Mouse (Mus musculus): Measurements from ENCODE around the gene 1700102P08Rik. TPM values are rescaled to one million over a fixed set of nuclear protein-coding genes. Genes with fewer than 3 reads are reported as not detected.

Gene 1700102P08Rik
- total RNA-seq, 2 experiments from 2014 or later, result 3.4 to 3.8 TPM

Other genes with a start within 250 kb of the 1700102P08Rik start
- gene Bsn, start 202.4 kb upstream of the 1700102P08Rik start, total RNA-seq (2021), result 100 to 1,000 TPM; 243 to 246 TPM
- gene Dag1, start 128.8 kb upstream of the 1700102P08Rik start, total RNA-seq (2021), result 10 to 100 TPM; 79.2 to 85.8 TPM
- 100 to 1,000 TPM; 140 to 145 TPM for gene Nicn1, start 102.4 kb upstream of the 1700102P08Rik start, total RNA-seq (2021)
- gene Amt, start 96.0 kb upstream of the 1700102P08Rik start, total RNA-seq (2021), result 10 to 100 TPM; 29.8 to 32.8 TPM
- gene Rhoa, start 86.7 kb upstream of the 1700102P08Rik start, total RNA-seq (2021), result 100 to 1,000 TPM; 159 to 170 TPM
- gene Tcta, start 86.6 kb upstream of the 1700102P08Rik start, total RNA-seq (2021), result 10 to 100 TPM; 30.3 to 32.0 TPM
- gene Gpx1, start 53.9 kb upstream of the 1700102P08Rik start, total RNA-seq (2021), result 100 to 1,000 TPM in 1 of 2 experiments, 10 to 100 TPM in 1; 99.8 to 110 TPM
- gene Usp4, start 45.0 kb upstream of the 1700102P08Rik start, total RNA-seq (2021), result 100 to 1,000 TPM; 123 to 125 TPM
- under 1 TPM; 0.23 TPM for gene Ccdc36, start 35.7 kb downstream of the 1700102P08Rik start, total RNA-seq (2021)
- not detected for gene BC048562, start 43.7 kb downstream of the 1700102P08Rik start, total RNA-seq (2021)
- 10 to 100 TPM; 37.9 to 39.9 TPM for gene Ccdc71, start 67.7 kb downstream of the 1700102P08Rik start, total RNA-seq (2021)
- gene Klhdc8b, start 68.8 kb downstream of the 1700102P08Rik start, total RNA-seq (2021), result 10 to 100 TPM; 40.3 to 44.7 TPM
- gene Lamb2, start 86.9 kb downstream of the 1700102P08Rik start, total RNA-seq (2021), result 10 to 100 TPM; 27.0 to 37.8 TPM
- gene Usp19, start 97.8 kb downstream of the 1700102P08Rik start, total RNA-seq (2021), result 100 to 1,000 TPM; 139 to 142 TPM
- gene Qars, start 114.9 kb downstream of the 1700102P08Rik start, total RNA-seq (2021), result 10 to 100 TPM; 72.7 to 77.7 TPM
- gene Qrich1, start 124.0 kb downstream of the 1700102P08Rik start, total RNA-seq (2021), result 100 to 1,000 TPM; 140 TPM
- 10 to 100 TPM; 46.7 to 47.7 TPM for gene Impdh2, start 167.5 kb downstream of the 1700102P08Rik start, total RNA-seq (2021)
- gene Ndufaf3, start 174.6 kb downstream of the 1700102P08Rik start, total RNA-seq (2021), result 10 to 100 TPM; 53.8 to 70.6 TPM
- 100 to 1,000 TPM in 1 of 2 experiments, 10 to 100 TPM in 1; 85.1 to 102 TPM for gene Dalrd3, start 177.1 kb downstream of the 1700102P08Rik start, total RNA-seq (2021)
- 100 to 1,000 TPM in 1 of 2 experiments, 10 to 100 TPM in 1; 96.3 to 126 TPM for gene Wdr6, start 185.9 kb downstream of the 1700102P08Rik start, total RNA-seq (2021)
- 10 to 100 TPM; 91.8 to 92.3 TPM for gene P4htm, start 204.9 kb downstream of the 1700102P08Rik start, total RNA-seq (2021)